Mouse (Mus musculus) C2C12 (cell line): Measurements from ENCODE around the gene Slc38a3. TPM values are rescaled to one million over a fixed set of nuclear protein-coding genes. Genes with fewer than 3 reads are reported as not detected.
A peak's percentile ranks its signal among the peaks of the same experiment; 100 is the strongest.

Source experiments
- H3K27me3 ChIP-seq: one replicate; pipeline ENCODE4 v1.6.1; 2011; ENCODE audit not compliant: control insufficient read depth, insufficient read depth, insufficient read length
- H3K36me3 ChIP-seq: one replicate; pipeline ENCODE4 v1.6.1; 2011; ENCODE audit not compliant: control insufficient read depth, insufficient read depth
- H3K4me3 ChIP-seq: one replicate; pipeline ENCODE4 v1.5.1; 2011; ENCODE audit warnings: mild to moderate bottlenecking, control low read depth; ENCODE audit not compliant: poor library complexity, insufficient read depth, severe bottlenecking
- H3K79me2 ChIP-seq: one replicate; pipeline ENCODE4 v1.6.1; 2011; ENCODE audit not compliant: control insufficient read depth, insufficient read depth
- H3K79me3 ChIP-seq: one replicate; pipeline ENCODE4 v1.6.1; 2011; ENCODE audit warnings: low read depth, control low read depth
- H3ac ChIP-seq: one replicate; pipeline ENCODE3; 2011; ENCODE audit warnings: low read depth; ENCODE audit not compliant: control insufficient read depth, insufficient read length
- CEBPB ChIP-seq: IDR thresholded peaks from one replicate; pipeline ENCODE4 v1.6.1; 2011; ENCODE audit warnings: low read depth, mild to moderate bottlenecking, control low read depth, moderate library complexity
- CTCF ChIP-seq: IDR thresholded peaks from one replicate; pipeline ENCODE4 v1.5.1; 2011; ENCODE audit not compliant: control insufficient read depth, insufficient read depth, insufficient read length
- FOSL1 ChIP-seq: IDR thresholded peaks from one replicate; pipeline ENCODE4 v1.8.0; 2011; ENCODE audit warnings: mild to moderate bottlenecking, low read length; ENCODE audit not compliant: poor library complexity, insufficient read depth, severe bottlenecking
- MAX ChIP-seq: IDR thresholded peaks from one replicate; pipeline ENCODE4 v1.6.1; 2011; ENCODE audit warnings: mild to moderate bottlenecking, control low read depth
- MYOD1 ChIP-seq: IDR thresholded peaks from one replicate; pipeline ENCODE4 v1.6.1; 2011; ENCODE audit warnings: low read depth; ENCODE audit not compliant: control insufficient read depth, insufficient read length
- MYOG ChIP-seq: IDR thresholded peaks from one replicate; pipeline ENCODE4 v1.6.1; 2011; ENCODE audit not compliant: control insufficient read depth, insufficient read length; ENCODE audit errors: extremely low read depth
- USF1 ChIP-seq: IDR thresholded peaks from one replicate; pipeline ENCODE4 v1.6.1; 2011; ENCODE audit warnings: low read depth, mild to moderate bottlenecking, control low read depth, moderate library complexity
- polyA plus RNA-seq: library from polyadenylated mRNA; unstranded; fragments of >200 nt; fragmentation: generic; extraction: Trizol; gene quantifications from one replicate; pipeline ENCODE4 v1.2.1, GENCODE M21; 2012; ENCODE audit warnings: missing spikeins

Gene Slc38a3
- polyA plus RNA-seq, 1 experiment: 0.01 TPM

DNA sequence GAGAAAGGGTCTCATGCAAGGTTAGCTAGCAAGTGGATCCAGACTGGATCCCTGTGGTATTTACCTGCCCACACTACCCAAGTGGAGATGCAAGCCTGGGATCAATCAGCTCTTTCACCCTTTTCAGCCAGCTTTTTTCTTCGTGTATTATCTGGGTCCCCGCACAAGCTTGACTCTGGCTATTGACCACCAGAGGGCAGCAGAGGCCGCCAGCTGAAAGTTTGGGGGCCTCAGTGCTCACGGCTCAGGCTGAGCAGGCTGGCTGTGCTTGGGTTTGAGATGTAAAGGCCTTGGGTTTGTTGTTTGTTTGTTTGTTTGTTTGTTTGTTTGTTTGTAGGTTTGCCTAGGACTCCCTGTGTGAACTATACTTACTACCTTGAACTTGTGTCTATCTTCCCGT, 23.8 kb downstream of the Slc38a3 start:
- H3K79me3 ChIP-seq: no peaks in the 10 kb centered on the region
- H3K79me2 ChIP-seq: no peaks in the 10 kb centered on the region
- peak overlapping the region; percentile 29 for H3ac ChIP-seq
- no peak overlapping the region for H3K4me3 ChIP-seq
- no peaks in the 10 kb centered on the region for H3K36me3 ChIP-seq
- TF ChIP-seq MAX (no peak), CTCF (peak; percentile 57)
- peaks cover 3% of the 10 kb centered on the region for H3K27me3 ChIP-seq

DNA sequence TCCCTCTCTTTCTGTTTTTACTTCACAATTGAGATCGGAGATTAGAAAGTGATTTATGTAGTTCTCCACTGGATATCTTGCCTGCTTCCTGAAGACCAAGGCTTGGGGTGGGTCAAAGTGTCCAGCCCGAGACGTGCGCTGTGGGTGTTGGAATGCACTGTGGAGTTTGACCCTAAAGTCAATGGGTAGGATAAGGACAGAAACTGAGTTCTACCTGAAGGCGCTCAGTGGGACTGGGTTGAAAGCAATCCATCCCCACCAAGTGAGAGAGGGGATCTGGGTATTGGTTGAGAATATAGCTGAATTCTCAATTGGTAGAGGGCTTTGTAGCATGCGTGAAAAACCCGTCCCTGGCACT, 24.2 kb downstream of the Slc38a3 start:
- TF ChIP-seq CTCF (no peak), USF1 (no peak), FOSL1 (no peak), CEBPB (no peak), MYOD1 (no peak), MAX (no peak), MYOG (no peak)
- H3K79me2 ChIP-seq: no peaks in the 10 kb centered on the region
- H3K36me3 ChIP-seq: no peaks in the 10 kb centered on the region
- H3K27me3 ChIP-seq: peaks cover 3% of the 10 kb centered on the region
- no peak overlapping the region for H3ac ChIP-seq
- H3K4me3 ChIP-seq: peak overlapping the region; percentile 25
- no peaks in the 10 kb centered on the region for H3K79me3 ChIP-seq

DNA sequence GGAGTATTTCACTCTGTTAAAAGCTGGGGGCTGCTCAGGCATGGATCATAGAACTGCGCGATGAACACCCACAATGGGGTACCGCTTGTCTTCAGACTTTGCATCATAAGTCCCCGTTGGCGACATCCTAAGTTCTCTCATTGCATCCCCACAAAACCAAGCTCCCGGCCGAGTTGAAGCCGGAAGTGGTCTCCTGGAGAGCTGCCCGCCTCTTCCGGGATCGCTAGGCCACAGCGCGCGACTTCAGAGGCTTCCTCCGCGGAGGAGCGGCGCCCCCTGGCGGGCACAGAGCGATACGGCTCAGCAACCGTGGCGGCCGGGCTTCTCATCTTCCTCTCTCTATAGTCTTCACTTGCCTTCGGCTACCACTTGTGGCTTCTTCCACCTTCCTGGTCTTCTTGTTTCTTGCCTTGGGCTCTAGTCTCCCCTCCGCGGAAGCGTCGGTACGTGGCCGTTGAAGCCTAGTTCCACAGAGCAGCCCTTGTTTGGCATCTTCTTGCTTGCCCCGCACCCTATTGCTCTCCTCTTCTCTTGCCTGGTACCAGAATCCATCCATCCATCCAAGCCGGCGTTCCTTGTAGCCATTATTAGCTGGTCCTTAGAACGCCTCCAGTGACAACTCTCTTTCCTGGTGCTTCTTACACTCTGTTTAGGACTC, 24.7 kb downstream of the Slc38a3 start:
- H3K4me3 ChIP-seq: peak overlapping the region; percentile 25
- no peaks in the 10 kb centered on the region for H3K79me3 ChIP-seq
- H3K36me3 ChIP-seq: no peaks in the 10 kb centered on the region
- H3K79me2 ChIP-seq: no peaks in the 10 kb centered on the region
- peak overlapping the region; percentile 58 for H3ac ChIP-seq
- H3K27me3 ChIP-seq: no peaks in the 10 kb centered on the region
- no peak for TF ChIP-seq CEBPB
- TF ChIP-seq CTCF: peak; percentile 96
- no peak for TF ChIP-seq FOSL1
- no peak for TF ChIP-seq USF1

DNA sequence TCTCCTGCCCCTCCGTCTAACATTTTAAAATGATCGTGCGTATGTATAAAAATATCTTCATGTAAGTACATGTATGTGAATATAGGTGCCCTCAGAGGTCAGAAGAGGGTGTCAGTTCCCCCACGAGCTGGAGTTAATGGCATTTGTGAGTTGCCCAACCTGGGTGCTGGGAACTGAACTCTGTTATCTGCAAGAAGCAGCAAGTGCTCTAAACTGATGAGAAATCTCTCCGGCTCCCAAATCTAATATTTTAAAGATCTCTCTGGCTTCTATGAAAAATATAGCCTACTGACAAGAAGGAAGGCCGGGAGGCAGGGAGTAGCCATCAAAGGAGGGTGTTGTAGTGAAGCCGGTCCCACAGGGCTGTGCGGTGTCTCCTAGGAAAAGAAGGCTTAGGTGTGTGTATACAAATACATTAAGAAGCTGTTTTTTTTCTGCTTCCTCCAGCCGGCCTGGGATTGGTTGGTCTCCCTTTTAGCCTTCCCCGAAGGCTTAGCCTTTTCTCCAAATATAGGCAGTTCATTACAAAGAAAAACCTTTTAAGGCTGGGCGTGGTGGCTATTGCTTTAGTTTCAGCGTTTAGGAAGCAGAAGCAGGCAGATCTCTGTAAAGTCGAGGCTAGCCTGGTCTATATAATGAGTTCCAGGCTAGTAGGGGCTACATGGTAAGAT, 25.7 kb downstream of the Slc38a3 start:
- no peak overlapping the region for H3ac ChIP-seq
- no peak overlapping the region for H3K4me3 ChIP-seq
- TF ChIP-seq CEBPB: no peak
- no peak for TF ChIP-seq FOSL1
- TF ChIP-seq CTCF: no peak
- TF ChIP-seq MYOG: no peak
- TF ChIP-seq MAX: no peak
- TF ChIP-seq MYOD1: no peak
- TF ChIP-seq USF1: no peak

DNA sequence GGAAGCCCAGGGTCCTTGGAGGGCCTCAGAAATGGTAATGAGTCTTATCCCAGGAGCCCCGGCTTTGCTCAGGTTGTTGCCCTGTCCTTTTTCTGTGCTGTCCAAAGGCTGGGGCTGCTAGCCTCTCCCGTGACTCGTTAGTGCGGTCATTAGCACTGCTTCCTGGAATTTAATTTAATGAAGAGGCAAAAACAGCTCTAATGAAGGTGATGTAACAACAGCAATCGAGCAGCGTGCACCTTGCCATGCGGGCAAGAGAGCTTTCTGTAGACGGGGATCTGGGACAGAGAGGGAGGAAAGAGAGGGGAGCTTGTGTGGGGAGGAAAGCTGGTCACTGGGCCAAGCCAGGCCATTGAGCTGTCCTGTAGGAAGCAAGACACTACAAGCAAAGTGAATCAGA, 27.7 kb downstream of the Slc38a3 start:
- Histone ChIP-seq H3ac (no peak overlapping the region), H3K4me3 (no peak overlapping the region), H3K79me2 (no peaks in the 10 kb centered on the region), H3K36me3 (no peaks in the 10 kb centered on the region), H3K79me3 (no peaks in the 10 kb centered on the region), H3K27me3 (no peaks in the 10 kb centered on the region)
- TF ChIP-seq MYOG (no peak), CEBPB (no peak), MAX (no peak), CTCF (no peak)

More for the DNA sequence above, 25.7 kb downstream of the Slc38a3 start:
- Histone ChIP-seq H3K27me3 (no peaks in the 10 kb centered on the region), H3K79me2 (no peaks in the 10 kb centered on the region), H3K36me3 (no peaks in the 10 kb centered on the region), H3K79me3 (no peaks in the 10 kb centered on the region)

DNA sequence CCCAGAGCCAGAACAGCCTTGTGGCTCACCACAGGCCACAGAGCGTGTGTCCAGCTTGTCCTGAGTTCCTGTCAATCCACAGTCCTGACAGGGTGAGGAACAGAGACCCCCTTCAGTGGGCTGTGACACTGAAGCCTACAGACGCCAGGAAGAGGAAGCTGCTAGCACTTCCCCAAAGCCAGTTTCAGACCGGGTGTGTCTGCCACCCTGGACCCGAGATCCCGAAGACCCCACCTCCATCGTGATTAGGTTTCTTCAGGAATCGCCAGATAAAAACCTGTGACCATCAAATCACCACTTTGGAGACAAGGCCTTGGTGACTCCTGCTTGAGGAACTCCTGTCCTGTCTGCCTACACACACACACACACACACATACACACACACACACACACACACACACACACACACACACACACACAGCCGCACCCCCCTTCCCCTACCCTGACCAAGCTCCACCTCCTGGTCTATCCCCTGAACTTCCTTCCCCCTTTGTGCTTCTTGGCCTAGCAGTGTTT, 29.0 kb downstream of the Slc38a3 start:
- no peak for TF ChIP-seq FOSL1
- TF ChIP-seq MYOG: no peak
- TF ChIP-seq MYOD1: no peak
- TF ChIP-seq CEBPB: no peak
- TF ChIP-seq USF1: no peak
- no peak for TF ChIP-seq CTCF
- no peak for TF ChIP-seq MAX
- no peaks in the 10 kb centered on the region for H3K27me3 ChIP-seq
- no peaks in the 10 kb centered on the region for H3K79me3 ChIP-seq
- H3K36me3 ChIP-seq: no peaks in the 10 kb centered on the region
- H3K4me3 ChIP-seq: no peak overlapping the region
- no peak overlapping the region for H3ac ChIP-seq
- H3K79me2 ChIP-seq: no peaks in the 10 kb centered on the region
